Mouse (Mus musculus) heart, postnatal 0 days (tissue): ENCODE results near the gene Tbc1d5.

Source experiments
- CTCF ChIP-seq: IDR thresholded peaks from 2 replicates; pipeline ENCODE4 v1.5.1; 2016; ENCODE audit warnings: antibody characterized with exemption, control low read depth, low read depth
- EP300 ChIP-seq: IDR thresholded peaks from 2 replicates; pipeline ENCODE4 v1.6.1; 2016; ENCODE audit warnings: antibody characterized with exemption, low read depth

DNA sequence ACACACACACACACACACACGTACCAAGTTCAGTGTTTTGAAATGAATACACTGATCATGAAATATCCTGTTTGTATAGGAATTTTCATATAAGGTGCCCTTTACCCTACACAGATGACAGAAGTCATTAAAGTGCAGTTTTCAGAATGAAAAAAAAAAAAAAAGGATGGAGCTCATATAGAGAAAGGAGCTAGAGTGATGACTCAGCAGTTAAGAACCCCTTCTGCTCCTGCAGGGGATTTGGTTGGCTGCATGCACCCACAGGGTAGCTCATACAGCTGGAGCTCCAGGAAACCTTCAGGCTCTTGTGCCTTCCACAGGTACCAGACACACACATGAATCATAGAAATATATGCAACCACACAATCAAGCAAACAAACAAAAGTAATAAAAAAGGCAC is 213.0 kb downstream of the Tbc1d5 start:
- no peak for TF ChIP-seq EP300
- no peak for TF ChIP-seq CTCF
